Comparison of ENCODE assay signal across 8 mouse cellular contexts in the genomic region with DNA sequence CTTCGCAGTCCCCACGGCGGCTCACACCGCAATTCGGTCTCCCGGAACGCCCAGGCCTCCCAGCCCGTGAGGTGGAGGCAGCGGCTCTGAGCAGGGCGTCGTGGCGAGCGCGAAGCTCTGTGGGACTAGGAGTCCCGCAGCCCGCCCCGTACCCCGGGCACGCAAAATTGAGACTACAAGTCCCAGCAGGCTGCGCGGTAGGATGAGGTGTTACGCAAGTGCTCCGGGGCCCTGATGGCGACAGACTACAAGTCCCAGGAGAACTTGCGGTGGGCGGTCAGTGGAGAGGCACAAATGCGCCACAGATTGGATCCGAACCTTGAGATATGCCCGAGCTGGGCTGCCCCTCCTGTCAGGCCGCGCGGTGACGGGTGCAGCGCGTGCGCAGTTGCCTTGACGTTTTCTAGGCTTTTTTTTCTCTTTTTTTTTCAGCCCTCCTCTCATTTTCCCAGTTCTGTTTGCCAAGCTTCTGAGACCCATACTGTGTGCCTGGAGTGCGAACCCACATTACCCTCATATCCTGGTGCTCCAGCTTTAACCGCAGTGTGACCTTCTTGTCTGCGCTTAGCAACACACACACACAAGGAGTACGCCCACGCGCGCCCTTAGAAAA. TPM values are rescaled to one million over a fixed set of nuclear protein-coding genes. Genes with fewer than 3 reads are reported as not detected.
A peak's percentile ranks its signal among the peaks of the same experiment; 100 is the strongest.
DNase-seq lines count a peak whose midpoint lies in the region; ATAC-seq lines count a peak whose summit lies in the region.

No protein-coding gene starts in this region.

- peak overlapping the region; percentile 95 for H3K4me2 ChIP-seq in embryonic facial prominence, embryonic 12.5 days (replicated peaks)
- H3K4me2 ChIP-seq in limb, embryonic 11.5 days (ENCODE audit: low read depth, severe bottlenecking), result peak overlapping the region; percentile 79
- H3K4me2 ChIP-seq in midbrain, embryonic 14.5 days (ENCODE audit: low read length), result peak overlapping the region; percentile 88

- peak; percentile 99 for ATAC-seq in embryonic facial prominence, embryonic 12.5 days (ENCODE audit: insufficient number of reproducible peaks, insufficient read depth, low FRiP score, low TSS enrichment)
- ATAC-seq in limb, embryonic 11.5 days (ENCODE audit: insufficient number of reproducible peaks, low FRiP score, low TSS enrichment, low read depth), result peak; percentile 97
- peak; percentile 98 for ATAC-seq in midbrain, embryonic 14.5 days (ENCODE audit: low FRiP score, low TSS enrichment)

- DNase-seq in 3134 (ENCODE audit: extremely low read depth, insufficient read length, low spot score), result peak; percentile 98
- peak; percentile 94 for DNase-seq in adrenal gland, postnatal 25 days
- peak; percentile 100 for DNase-seq in heart, adult 11 months
- peak; percentile 98 for DNase-seq in kidney, adult 18-20 months
- DNase-seq in limb, embryonic 11.5 days (ENCODE audit: low spot score), result peak; percentile 99
- DNase-seq in midbrain, embryonic 14.5 days, result peak; percentile 99
- peak; percentile 95 to 96 for DNase-seq in spleen, adult 18-20 months

- peak overlapping the region; percentile 83 for H3K27ac ChIP-seq in embryonic facial prominence, embryonic 12.5 days
- peak overlapping the region; percentile 30; the same call in 1 of the 2 replicates for H3K27ac ChIP-seq in limb, embryonic 11.5 days (replicated peaks; ENCODE audit: low read depth, low read length)
- H3K27ac ChIP-seq in midbrain, embryonic 14.5 days (replicated peaks; ENCODE audit: low read depth, low read length), result peak overlapping the region; percentile 89

- 2% methylated on average over 44 of the region's 44 CpGs for WGBS in embryonic facial prominence, embryonic 12.5 days
- 2% methylated on average over 44 of the region's 44 CpGs for WGBS in limb, embryonic 11.5 days
- 1% methylated on average over 44 of the region's 44 CpGs for WGBS in midbrain, embryonic 14.5 days

- H3K9me3 ChIP-seq in embryonic facial prominence, embryonic 12.5 days, result no peaks in the 10 kb centered on the region
- H3K9me3 ChIP-seq in limb, embryonic 11.5 days (ENCODE audit: control insufficient read depth, low read length), result no peaks in the 10 kb centered on the region
- no peaks in the 10 kb centered on the region for H3K9me3 ChIP-seq in midbrain, embryonic 14.5 days (ENCODE audit: control insufficient read depth, low read length)

- H3K4me3 ChIP-seq in embryonic facial prominence, embryonic 12.5 days, result peak overlapping the region; percentile 96
- peak overlapping the region; percentile 94 for H3K4me3 ChIP-seq in limb, embryonic 11.5 days (ENCODE audit: low read depth, low read length)
- H3K4me3 ChIP-seq in midbrain, embryonic 14.5 days (replicated peaks; ENCODE audit: low read depth, low read length), result peak overlapping the region; percentile 98

- H3K9ac ChIP-seq in embryonic facial prominence, embryonic 12.5 days, result peak overlapping the region; percentile 92
- H3K9ac ChIP-seq in limb, embryonic 11.5 days (ENCODE audit: low read length), result peak overlapping the region; percentile 75
- peak overlapping the region; percentile 91 for H3K9ac ChIP-seq in midbrain, embryonic 14.5 days (replicated peaks; ENCODE audit: low read length)

- H3K27me3 ChIP-seq in embryonic facial prominence, embryonic 12.5 days, result no peaks in the 10 kb centered on the region
- H3K27me3 ChIP-seq in limb, embryonic 11.5 days (ENCODE audit: control insufficient read depth, insufficient read depth, low read length), result no peaks in the 10 kb centered on the region
- no peaks in the 10 kb centered on the region for H3K27me3 ChIP-seq in midbrain, embryonic 14.5 days (ENCODE audit: control insufficient read depth, insufficient read depth, low read length)

- H3K4me1 ChIP-seq in embryonic facial prominence, embryonic 12.5 days, result peaks cover 15% of the 10 kb centered on the region
- H3K4me1 ChIP-seq in limb, embryonic 11.5 days (ENCODE audit: control insufficient read depth, insufficient read depth, low read length), result peaks cover 12% of the 10 kb centered on the region
- peaks cover 19% of the 10 kb centered on the region for H3K4me1 ChIP-seq in midbrain, embryonic 14.5 days (ENCODE audit: control insufficient read depth, insufficient read depth, low read length)

- H3K36me3 ChIP-seq in embryonic facial prominence, embryonic 12.5 days, result peaks cover 12% of the 10 kb centered on the region; the same call in 1 of the 2 replicates
- H3K36me3 ChIP-seq in limb, embryonic 11.5 days (ENCODE audit: control insufficient read depth, insufficient read depth, low read length), result no peaks in the 10 kb centered on the region
- H3K36me3 ChIP-seq in midbrain, embryonic 14.5 days (ENCODE audit: control insufficient read depth, insufficient read depth, low read length), result peaks cover 4% of the 10 kb centered on the region; the same call in 1 of the 2 replicates

RNA-seq across cellular contexts. Expression of gene Stk25, which starts 22.8 kb away (rescaled TPM):
- 98.3 and 156 TPM in 2 replicates for total RNA-seq in adrenal gland, postnatal 25 days (2021)
- polyA plus RNA-seq in embryonic facial prominence, embryonic 12.5 days (2016; fragmentation: Nextera tagmentation; extraction: Ambion mirVana), result 196 and 197 TPM in 2 replicates
- 182 and 191 TPM in 2 replicates for polyA plus RNA-seq in limb, embryonic 11.5 days (2014; fragmentation: Nextera tagmentation; extraction: Ambion mirVana)
- 357 and 370 TPM in 2 replicates for polyA plus RNA-seq in midbrain, embryonic 14.5 days (2014; fragmentation: Nextera tagmentation; extraction: Ambion mirVana)

RNA-seq across cellular contexts. Expression of gene Bok, which starts 49.8 kb away (rescaled TPM):
- 10.9 and 12.6 TPM in 2 replicates for total RNA-seq in adrenal gland, postnatal 25 days (2021)
- polyA plus RNA-seq in embryonic facial prominence, embryonic 12.5 days (2016; fragmentation: Nextera tagmentation; extraction: Ambion mirVana), result 34.2 and 38.8 TPM in 2 replicates
- 29.2 and 29.3 TPM in 2 replicates for polyA plus RNA-seq in limb, embryonic 11.5 days (2014; fragmentation: Nextera tagmentation; extraction: Ambion mirVana)
- polyA plus RNA-seq in midbrain, embryonic 14.5 days (2014; fragmentation: Nextera tagmentation; extraction: Ambion mirVana), result 77.6 and 87.4 TPM in 2 replicates

Comparison
In these comparisons a context has a peak if more than half of its experiments do, and no peak if none do; other contexts are left out.
1. Peak in every context shown above with its lines: DNase-seq, ATAC-seq, H3K4me3 ChIP-seq and H3K27ac ChIP-seq.
2. H3K27ac ChIP-seq: peak in every context shown above with its lines; median percentile 89 in midbrain, embryonic 14.5 days; 83 in embryonic facial prominence, embryonic 12.5 days; 30 in limb, embryonic 11.5 days.